Mouse (Mus musculus): ENCODE measurements around the gene Usp4.

DNA sequence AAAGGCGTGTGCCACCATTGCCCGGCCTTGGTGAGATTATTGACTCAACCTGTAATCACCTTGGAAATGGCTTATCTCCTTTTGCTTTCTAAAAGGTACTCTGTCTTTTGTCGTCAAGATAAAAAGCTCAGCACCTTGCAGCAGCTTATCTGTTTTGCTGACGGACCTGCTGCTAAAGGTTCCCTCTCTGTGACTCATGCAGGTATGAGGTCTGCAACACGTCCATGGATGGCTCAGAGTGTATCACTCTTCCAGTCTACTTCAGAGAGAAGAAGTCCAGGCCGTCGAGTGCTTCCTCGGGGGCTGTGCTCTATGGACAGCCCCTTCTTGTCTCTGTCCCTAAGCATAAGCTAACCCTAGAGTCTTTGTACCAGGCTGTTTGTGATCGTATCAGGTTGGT, 30.6 kb downstream of the Usp4 start:
- TF ChIP-seq CTCF (IDR thresholded peaks at IDR 0.05; ENCODE audit: borderline replicate concordance, control insufficient read depth, extremely low read depth, insufficient read depth, low read length, poor library complexity) (no peak), POLR2A (IDR thresholded peaks at IDR 0.05; ENCODE audit: control insufficient read depth, extremely low read depth, insufficient read depth, low read length, poor library complexity) (no peak)

All from thymus, adult 2 months (tissue).